Mouse (Mus musculus) heart, adult 2 months (tissue): ENCODE measurements around the gene Rbpj.

Source experiments
- CTCF ChIP-seq: fragments of 200-600 bp; IDR thresholded peaks from 2 replicates; pipeline ENCODE4 v1.8.1; 2022; ENCODE audit warnings: antibody characterized with exemption, mild to moderate bottlenecking, moderate library complexity
- EP300 ChIP-seq: fragments of 200-500 bp; IDR thresholded peaks from 2 replicates; pipeline ENCODE4 v1.6.1; 2011; ENCODE audit warnings: low read depth, low read length, control low read depth; ENCODE audit not compliant: insufficient read depth
- POLR2A ChIP-seq: fragments of 200-500 bp; IDR thresholded peaks from 2 replicates; pipeline ENCODE4 v1.6.1; 2011; ENCODE audit warnings: mild to moderate bottlenecking, low read depth, low read length, control low read depth; ENCODE audit not compliant: insufficient read depth

GRCm38 (mm10) chr5:53594274-53594673 lies 128.3 kb downstream of the Rbpj start:
- TF ChIP-seq CTCF (peak; percentile 90), EP300 (0 out of 2 replicates have a peak, but pooled peaks have one; percentile 29), POLR2A (no peak)
